Mouse (Mus musculus) layer of hippocampus, adult 9-10 months (tissue): Measurements from ENCODE around the gene Psenen.

Experiments
- DNase-seq: peaks from one replicate; pipeline ENCODE4 v3.0.0; 2022; ENCODE audit warnings: low spot score

The Psenen gene

DNA sequence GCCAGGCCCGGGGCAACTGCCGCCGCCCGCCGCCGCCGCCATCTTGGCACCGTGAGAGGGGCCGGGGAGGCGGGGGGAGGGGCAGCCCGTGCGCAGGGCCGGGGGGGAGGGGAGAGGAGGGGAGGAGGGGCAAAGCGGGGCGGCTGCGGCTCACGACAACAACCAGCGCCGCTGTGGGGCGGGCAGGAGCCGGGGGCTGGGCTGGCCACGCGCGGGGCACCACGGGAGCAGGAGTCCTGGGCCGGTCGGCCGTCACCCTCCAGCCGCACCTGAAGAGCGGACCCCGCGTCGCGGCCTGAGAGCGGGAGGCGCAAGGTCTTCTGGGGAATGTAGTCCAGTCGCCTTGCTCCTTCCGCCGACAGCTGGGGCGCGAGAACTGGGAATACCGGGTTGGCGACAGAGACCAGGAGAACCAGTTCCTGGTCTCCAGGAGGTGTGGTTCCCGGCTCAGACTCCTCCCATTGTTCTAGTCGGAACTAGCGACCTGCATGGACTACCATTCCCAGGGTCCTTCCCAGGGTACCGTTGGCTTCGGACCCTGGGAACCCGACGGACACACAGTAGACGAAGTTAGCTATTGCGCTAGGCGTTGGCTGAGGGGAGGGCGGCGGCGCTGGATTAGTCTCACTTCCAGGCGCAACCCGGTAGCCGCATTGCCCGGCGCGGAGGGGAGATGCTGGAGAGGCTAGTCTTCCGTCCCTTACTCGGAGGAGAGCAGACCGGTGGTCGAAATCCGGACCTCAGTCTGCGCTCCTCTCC lies 25.4 kb upstream of the Psenen start, which contains the start of gene Kmt2b:
Gene Kmt2b, minus strand, starts transcription at position 51 of the 759 bp plus-strand sequence.
- DNase-seq, result peak; percentile 88

DNA sequence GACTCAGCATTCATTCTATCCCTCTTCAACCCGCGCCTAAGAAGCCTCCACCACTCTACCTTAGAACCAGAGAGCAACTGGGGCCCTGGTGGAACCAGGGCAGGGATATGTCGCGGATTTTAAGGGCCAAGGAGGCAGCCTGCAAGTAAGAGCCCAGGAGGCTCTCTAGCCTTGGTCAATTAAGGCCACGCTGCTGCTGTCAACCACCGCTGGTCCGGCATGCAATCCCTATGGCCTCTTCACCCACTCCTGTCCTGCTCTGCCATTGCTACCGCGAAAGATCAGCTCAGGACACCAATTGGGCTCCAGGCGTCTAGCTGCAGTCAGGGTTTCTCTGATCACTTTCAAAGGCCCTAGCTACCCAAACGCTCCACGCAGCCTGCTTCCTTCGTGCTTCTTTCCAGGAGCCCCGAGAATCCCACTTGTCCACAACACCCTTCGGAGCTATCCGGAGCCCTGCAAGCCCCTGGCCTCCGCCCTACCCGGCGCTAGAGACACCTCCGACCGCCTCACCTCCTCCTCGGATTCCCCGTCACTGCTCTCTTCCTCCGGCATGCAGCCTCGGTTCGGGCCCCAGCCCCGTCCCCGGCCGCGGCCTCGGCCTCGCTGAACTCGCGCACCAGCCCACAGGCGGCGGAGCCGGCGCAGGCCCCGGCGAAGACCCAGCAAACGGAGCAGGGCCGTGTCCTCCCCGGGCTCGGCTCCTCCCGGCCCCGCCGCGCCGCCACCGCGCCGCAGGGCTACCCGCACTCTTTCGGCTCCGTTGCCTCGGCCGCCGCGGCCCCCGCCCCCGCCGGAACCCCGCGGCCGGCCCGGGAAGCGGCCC lies 24.6 kb upstream of the Psenen start:
- DNase-seq, result peak; percentile 33

DNA sequence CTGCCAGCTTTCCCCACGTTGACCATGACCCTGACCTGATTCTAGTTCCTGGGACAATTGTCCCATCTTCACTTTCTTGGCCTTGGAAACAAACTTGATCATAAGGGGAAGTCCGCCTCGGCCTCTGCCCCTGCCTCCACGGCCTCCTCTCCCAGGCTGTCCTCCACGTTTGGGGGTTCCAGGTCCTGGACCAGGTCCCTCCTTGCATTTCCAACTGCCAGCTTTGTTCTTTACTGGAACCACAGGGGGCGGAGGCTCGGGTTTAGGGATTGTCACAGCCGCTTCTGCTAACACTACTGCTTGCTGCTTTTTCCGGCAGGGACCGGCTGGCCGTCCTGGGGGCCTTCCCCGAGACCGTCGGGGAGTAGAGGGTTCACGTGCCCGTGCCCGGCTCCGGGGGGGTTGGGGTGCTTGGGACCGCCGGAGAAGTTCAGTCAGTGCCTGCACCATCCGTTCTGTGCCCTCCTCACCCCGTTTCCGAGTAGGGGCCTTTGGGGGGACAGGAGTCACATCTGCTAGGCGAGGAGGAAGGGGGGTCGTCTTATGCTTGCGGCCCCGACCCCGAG lies 23.1 kb upstream of the Psenen start:
- no peak for DNase-seq

DNA sequence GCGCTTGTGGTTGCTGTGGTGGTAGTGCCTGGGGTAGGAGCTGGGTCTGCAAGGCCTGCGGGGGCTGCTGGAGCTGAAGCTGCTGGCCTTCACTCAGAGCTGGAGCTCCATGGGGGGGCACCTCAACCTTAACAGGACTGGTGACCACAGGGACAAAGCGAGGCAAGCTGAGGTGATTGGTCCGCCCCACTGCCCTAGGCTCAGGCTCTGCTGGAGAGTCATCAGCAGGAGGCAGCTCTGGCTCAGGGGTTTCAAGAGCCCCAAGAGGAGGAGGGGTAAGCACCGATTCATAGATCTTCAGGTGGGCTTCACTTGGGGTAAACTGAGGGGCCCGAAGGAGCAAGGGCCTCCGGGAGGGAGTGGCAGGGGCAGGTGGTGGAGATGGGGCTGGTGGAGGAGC lies 21.7 kb upstream of the Psenen start:
- DNase-seq, result no peak

DNA sequence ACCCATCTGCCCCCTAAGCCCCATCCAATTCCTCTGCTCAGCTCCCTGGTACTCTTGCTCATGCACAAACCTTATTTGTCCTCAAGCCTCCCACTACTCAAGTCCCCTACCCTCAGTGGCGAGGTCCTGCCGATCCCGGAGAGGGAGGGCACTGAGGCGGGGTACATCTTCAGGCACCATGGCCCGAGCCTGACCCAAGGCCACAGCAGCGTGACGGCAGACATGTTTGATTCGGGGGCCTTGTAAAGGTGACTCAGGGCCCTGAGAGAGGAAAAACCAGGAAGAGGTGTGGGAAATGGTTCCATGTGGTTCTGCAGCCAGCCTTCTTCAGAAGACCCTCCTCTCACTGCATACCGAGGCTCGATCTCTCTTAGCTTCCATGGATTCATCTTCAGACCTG lies 20.9 kb upstream of the Psenen start:
- DNase-seq, result no peak

DNA sequence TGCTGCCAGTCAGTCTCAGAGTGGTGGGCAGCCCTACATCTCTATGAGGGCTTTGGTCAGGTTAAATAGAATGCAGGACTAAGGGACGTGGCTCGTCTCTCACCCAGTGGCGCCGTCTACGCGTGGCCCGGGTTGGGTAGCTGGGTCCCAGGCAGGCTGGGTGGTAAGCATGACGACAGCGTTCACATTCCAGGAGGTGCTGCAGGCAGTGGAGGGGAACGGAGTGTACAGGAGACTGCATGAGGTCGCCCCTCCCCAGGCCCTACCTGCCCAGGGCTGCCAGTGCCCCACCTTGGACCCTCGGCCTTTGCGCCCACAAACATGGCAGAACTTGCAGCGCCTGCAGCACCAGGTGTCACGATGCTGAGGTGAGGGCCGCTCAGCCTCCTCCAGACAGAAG lies 18.1 kb upstream of the Psenen start:
- no peak for DNase-seq

DNA sequence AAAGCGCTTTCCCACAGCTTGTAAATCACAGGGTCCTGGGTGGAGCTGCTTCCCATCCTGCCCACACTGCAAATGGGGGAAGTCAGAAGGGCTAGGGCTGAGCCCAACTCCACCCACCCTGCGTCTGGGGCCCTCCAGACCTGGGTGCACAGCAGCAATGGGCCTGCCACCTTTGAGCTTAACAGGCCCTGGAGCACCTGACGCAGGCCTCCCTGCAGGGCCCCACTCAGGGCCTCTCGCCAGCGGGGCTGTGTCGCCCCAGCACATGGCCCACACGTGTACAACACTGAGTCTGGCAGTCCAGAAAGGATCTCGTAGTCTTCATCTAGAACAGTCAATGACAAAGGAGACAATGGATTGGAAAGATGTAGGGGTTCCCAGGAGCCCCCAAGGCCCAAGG lies 16.5 kb upstream of the Psenen start:
- no peak for DNase-seq

DNA sequence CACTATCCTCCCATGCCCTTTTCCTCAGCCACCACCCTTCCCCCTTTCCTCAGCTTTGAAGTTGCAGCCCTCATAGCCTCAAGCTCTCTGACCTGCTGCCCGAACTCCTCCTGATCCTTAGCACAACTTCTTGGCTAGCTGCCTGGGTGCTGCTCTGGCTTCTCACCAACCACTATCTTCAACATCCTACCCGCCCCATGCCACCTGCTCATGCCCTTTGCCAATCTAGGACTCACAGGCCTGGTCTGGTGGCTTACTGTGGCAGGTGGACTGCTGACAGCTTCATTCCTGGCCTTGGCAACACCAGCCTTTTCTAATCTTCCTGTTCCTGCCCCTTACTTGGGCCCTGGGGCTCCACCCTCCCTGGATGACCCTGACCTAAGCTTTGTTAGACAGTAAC lies 9.5 kb upstream of the Psenen start:
- no peak for DNase-seq

DNA sequence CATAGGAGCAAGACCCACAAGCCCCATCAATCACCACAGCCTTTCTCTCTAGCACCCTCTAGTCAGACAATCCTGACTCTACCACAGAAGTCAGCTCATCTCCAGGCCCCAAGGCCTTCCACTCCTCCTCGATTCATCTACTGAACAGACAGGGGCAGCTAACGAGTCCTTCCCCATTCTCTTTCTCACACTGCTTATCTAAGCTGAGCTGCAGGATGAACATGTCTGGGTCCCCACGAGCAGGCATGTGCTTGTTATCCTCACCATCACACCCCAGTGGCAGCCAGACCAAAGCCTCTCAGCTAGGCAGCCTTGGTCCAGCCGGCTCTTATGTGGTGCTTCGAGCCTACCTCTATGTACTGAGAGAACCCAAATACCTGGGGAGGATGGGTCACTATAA lies 9.0 kb upstream of the Psenen start:
- DNase-seq, result no peak

DNA sequence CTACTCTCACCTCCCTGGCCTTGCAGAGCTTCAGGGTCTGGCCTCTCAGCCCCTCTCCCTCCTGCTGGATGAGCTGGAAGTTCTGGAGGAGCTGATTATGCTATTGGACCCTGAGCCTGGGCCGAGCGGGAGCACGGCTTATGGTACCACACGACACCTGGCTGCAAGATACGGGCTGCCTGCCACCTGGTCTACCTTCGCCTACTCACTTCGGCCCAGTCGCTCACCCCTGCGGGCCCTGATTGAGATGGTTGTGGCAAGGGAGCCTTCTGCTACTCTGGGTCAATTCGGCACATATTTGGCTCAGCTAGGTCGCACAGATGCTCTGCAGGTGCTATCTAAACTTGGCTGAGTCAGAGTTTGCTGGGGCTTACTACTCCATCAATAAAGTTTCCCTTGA lies 4.1 kb upstream of the Psenen start:
- no peak for DNase-seq

DNA sequence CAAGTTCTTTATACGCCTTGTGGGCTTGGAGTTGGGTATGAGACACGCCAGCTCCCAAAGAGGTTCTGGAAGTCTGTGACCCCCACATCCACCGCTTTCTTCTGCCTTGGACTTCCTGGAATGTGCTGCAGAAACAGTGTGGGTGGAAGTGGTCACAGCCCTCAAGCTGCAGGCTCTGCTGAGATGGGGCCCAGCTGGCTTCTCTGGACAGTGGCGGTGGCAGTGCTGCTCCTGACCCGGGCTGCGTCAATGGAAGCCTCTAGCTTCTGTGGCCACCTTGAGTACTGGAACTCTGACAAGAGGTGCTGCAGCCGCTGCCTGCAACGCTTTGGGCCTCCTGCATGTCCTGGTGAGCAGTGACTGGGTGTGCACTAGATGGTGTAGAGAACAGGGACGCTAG lies 2.6 kb upstream of the Psenen start:
- no peak for DNase-seq

DNA sequence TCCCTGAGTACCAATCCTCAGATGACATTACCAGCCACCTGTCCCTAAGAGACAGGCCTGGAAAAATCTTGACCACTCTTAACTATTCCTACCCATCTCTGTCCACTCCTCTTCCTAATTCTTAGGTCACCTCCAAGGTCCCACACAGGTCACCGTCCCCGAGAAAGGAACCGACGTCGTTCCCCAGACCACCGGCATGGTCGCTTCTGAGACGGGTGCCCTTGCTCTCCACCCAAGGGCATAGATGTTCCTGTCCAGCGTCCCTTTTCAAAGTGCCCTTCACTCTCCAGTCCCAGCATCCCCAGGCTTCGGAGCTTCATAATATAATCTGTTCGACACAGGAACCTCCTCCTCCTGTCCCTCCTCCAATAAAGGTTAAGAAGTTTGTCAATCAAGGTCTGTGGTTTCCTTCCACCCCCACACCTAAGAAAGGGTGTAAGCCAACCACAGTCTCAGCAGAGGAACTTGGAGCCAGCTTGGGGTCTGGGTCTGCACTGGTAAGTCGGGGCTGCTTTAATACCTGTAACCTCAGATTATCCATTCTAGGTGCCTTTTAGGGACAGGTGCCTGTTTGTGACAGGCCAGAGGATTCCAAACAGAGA lies 1.6 kb upstream of the Psenen start, which contains the start of gene Igflr1:
Gene Igflr1, plus strand, starts transcription at position 458 of the 602 bp plus-strand sequence.
- DNase-seq, result no peak

DNA sequence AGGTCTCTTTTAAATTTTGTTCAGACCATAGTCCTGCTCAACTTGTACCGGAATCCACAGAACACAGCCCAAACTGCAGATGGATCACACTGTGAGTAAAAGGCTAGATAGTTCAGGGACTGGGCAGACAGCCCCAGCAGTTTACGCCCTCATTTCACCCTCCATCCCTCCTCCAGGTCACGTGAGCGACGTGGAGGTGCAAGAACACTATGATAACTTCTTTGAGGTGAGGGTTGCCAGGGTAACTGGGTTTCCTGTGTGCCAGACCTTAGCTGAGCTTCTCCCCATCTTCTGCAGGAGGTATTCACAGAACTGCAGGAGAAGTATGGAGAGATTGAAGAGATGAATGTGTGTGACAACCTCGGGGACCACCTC lies 466 bp upstream of the Psenen start:
- DNase-seq, result no peak

DNA sequence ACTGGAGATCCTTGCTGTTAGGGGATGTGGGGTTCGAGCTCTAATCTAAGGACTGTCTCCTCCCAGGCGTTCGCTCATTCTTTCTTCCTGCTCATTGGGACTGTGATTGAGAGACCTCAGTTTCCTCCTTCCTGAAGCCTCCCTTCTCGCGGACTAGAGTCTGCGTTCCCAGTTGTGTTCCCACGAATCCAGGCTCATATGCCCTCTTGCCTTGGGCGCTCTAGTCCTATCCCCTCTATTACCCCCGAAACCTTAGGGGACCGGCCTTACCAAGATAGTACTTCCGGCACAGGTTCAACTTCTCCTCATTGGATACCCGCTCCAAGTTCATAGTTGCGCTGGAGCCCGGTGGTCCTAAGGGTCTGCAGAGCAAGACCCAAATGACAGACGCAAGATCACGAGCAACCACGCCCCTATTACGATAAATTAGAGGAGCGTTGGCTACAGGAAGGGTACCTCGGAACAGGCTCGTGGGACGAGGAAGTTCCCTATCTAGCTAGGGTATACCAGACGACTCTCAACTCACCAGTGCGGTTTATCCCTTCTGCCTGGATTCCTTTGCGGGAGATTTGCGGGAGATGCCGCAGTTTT lies 806 bp downstream of the Psenen start:
- peak; percentile 26 for DNase-seq

DNA sequence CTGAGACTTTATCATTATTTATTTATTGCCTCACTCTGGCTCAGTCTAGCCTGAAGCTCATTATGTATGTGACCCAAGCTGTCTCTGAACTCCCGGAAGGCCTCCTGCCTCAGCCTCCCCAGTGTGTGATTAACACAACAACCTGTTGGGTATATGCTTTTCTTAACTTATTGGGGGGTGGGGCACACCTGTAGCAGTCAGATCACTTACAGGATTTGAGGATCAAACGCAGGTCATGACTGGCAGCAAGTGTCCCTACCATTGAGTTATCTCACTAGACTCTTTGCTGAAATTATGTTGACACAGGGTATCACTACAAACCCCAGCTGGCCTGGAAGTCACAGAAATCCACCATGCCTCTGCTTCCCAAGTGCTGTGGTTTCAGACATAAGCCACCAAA lies 3.1 kb downstream of the Psenen start:
- DNase-seq, result no peak

DNA sequence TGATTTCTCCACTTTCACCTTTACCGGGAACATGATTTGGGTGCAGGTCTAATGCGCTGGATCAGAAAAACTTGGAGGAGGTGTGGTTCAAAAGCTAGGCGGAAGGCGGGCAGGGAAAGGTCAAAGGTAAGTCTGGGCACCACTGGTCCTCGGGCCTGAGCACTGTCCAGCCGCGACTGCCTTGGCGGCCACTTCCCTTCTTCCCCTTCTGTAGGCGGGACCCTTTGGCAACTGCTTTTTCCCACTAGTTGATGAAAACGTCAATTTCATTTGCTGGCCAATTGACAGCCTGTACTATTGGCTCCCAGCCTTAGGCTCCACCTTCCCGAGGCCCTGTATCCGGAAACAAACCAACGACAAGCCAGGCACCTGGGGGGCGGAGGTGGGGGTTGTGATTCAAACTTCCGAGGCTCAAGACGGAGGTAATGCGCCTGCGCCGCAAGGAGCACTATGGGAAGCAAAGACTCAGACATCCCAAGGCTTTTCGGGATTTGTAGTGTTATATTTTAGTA lies 3.9 kb downstream of the Psenen start, which contains the start of gene Lin37:
Gene Lin37, minus strand, starts transcription at position 396 of the 512 bp plus-strand sequence.
- DNase-seq, result peak; percentile 97

DNA sequence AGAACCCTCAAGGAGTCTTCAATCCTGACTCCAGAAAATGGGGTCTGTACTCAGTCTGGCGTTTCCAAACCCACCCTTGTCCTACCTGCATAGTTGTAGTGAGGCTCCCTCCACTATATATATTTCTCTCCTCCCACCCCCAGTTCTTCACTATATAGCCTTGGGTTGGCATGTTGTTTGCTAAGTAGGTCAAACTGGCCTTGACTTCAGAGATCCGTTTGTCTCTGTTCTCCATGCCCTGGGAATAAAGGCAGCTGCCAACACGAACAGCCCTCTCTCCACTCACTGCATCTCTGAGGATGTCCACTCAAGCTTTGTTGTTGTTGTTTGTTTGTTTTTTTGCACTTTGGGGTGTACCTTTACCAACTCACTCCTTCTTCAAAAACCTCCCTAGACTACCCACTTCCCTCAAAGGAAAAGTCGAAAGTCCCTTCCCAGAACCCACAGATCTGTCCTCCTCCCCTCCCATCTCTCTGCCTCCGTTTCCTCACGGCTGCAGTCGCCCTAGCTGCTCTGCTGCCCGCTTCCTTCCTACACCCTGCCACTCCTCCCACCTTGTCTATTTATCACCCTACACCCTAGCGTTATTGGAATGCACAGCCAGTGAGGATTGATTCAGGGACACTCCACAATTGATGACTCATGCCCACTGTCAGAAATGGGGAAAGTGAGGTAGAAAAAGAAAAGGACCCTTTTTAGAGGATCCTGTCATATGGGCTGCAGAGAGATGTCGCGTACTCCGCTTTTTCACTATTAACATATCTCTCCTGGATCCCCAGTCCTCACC lies 4.6 kb downstream of the Psenen start:
- DNase-seq, result no peak

DNA sequence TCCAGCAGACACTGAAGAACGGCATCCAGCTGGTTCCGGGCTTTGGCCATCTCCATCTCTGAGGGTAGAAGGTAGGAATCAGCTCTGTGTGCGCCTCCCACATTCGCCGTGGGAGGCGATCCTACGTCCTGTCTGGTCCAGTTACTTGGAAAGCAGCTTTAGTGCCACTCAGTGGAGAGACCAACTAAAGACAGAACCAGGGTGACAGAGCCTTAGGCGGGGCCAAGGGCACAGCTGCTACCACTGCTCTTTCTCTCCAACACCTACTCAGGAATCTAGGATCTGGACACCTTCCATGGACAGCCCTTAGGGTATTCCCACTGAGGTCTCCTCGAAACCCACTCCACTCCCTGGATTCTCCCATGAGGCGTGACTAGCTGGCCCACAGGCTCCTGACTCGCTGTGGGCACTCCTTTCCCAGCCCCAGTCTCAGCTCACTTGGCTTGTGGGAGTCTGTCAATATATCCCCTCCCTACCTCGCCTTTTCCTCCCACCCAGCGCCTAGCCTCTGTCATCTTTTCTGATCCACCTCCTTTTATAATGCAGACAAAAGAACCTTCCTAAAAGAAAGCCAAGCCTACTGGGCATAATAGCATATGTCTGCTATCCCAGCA lies 5.4 kb downstream of the Psenen start:
- no peak for DNase-seq

DNA sequence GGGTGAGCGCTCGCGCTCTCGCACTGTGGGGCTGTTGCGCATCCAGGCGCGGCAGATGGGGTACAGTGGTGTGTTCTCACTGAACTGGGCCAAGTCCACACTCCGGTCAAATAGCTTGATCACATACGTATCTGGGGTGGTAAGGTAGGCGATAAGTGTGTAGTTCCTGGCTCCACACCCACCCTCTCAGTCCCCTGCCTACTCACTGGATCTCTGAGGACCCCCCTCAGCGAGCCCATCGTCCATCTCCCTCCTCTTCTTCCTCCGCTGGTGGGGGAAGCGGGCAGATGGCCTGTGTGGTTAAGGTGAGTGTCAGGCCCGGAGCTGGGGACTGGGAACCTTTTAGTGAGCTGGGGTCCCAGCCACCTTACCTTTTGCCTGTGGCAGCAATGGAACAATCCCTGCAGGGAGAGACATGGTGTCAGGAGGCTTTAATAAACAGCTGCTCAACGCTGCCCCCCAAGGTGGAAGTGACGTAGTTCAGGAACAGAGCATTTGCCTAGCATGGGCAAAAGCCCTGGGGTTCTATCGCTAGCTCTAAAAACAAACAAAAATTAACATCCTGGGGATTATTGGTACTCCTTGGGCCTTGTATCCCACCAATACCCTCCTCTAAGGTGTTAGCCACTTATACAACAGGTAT lies 6.4 kb downstream of the Psenen start:
- DNase-seq, result no peak
